Mouse (Mus musculus) embryonic facial prominence, embryonic 11.5 days (tissue): ENCODE data around the gene 1700012B07Rik. TPM values are rescaled to one million over a fixed set of nuclear protein-coding genes. Genes with fewer than 3 reads are reported as not detected.
A peak's percentile ranks its signal among the peaks of the same experiment; 100 is the strongest.

ENCODE experiments used
- ATAC-seq: fragments of 200-750 bp; cut with Nextera tagmentation; replicated peaks from 2 replicates; pipeline ENCODE4 v1.8.0; 2017; ENCODE audit warnings: low read depth; ENCODE audit not compliant: insufficient number of reproducible peaks, low FRiP score, low TSS enrichment
- DNase-seq: peaks from one replicate; pipeline ENCODE4 v3.0.0-alpha.2; 2015; ENCODE audit warnings: low spot score
- H3K27ac ChIP-seq: fragments of 300-500 bp; sonication (generic); replicated peaks from 2 replicates; pipeline ENCODE4 v1.5.1; 2014; ENCODE audit warnings: mild to moderate bottlenecking, low read depth, low read length, control low read depth
- H3K27me3 ChIP-seq: fragments of 300-500 bp; sonication (generic); 2 replicates; pipeline ENCODE4 v1.6.1; 2014; ENCODE audit warnings: mild to moderate bottlenecking, low read length, moderate library complexity, mixed read lengths; ENCODE audit not compliant: control insufficient read depth, insufficient read depth
- H3K36me3 ChIP-seq: fragments of 300-500 bp; sonication (generic); replicated peaks from 2 replicates; pipeline ENCODE4 v1.6.1; 2014; ENCODE audit warnings: low read depth, mild to moderate bottlenecking, low read length, moderate library complexity, mixed read lengths; ENCODE audit not compliant: control insufficient read depth, insufficient read depth
- H3K4me1 ChIP-seq: fragments of 300-500 bp; sonication (generic); 2 replicates; pipeline ENCODE4 v1.6.1; 2014; ENCODE audit warnings: low read length, mixed read lengths; ENCODE audit not compliant: control insufficient read depth, insufficient read depth
- H3K4me2 ChIP-seq: fragments of 300-500 bp; sonication (generic); 2 replicates; pipeline ENCODE4 v1.6.1; 2014; ENCODE audit warnings: low read depth, mild to moderate bottlenecking, control low read depth, low read length, moderate library complexity
- H3K4me3 ChIP-seq: fragments of 300-500 bp; sonication (generic); 2 replicates; pipeline ENCODE4 v1.5.1; 2014; ENCODE audit warnings: low read depth, low read length, control low read depth
- H3K9ac ChIP-seq: fragments of 300-500 bp; sonication (generic); replicated peaks from 2 replicates; pipeline ENCODE4 v1.6.1; 2014; ENCODE audit warnings: mild to moderate bottlenecking, control low read depth, low read length
- H3K9me3 ChIP-seq: fragments of 300-500 bp; sonication (generic); replicated peaks from 2 replicates; pipeline ENCODE4 v1.6.1; 2016; ENCODE audit warnings: mild to moderate bottlenecking, low read length, inconsistent platforms, mixed read lengths; ENCODE audit not compliant: control insufficient read depth
- WGBS: fragments of 180-500 bp; shearing (Covaris S2); extraction: QIAGEN DNeasy Blood & Tissue Kit; methylation state at CpG from one replicate; pipeline ENCODE4 v1.1.7; 2014; 5-methylcytosine and 5-hydroxymethylcytosine counted together
- polyA plus RNA-seq: library from polyadenylated mRNA; unstranded; fragments of >200 nt; fragmentation: Nextera tagmentation; extraction: Ambion mirVana; gene quantifications from 2 replicates; pipeline ENCODE4 v1.2.1, GENCODE M21; 2014

Gene 1700012B07Rik
- not detected in 2 replicates for polyA plus RNA-seq

GRCm38 (mm10) chr11:109827946-109828345 is at the start of gene 1700012B07Rik:
Gene 1700012B07Rik (minus strand): TSS chr11:109828046.
- WGBS, result 80% methylated on average over 4 of the region's 4 CpGs
- no peaks in the 10 kb centered on the region for H3K4me1 ChIP-seq
- H3K9ac ChIP-seq, result no peak within 1 kb of the TSS
- H3K4me3 ChIP-seq, result no peak within 1 kb of the TSS
- no peaks in the 10 kb centered on the region for H3K27me3 ChIP-seq
- H3K4me2 ChIP-seq, result no peak within 1 kb of the TSS
- no peak within 1 kb of the TSS for H3K27ac ChIP-seq
- H3K36me3 ChIP-seq, result no peaks in the 10 kb centered on the region
- DNase-seq (no peak), ATAC-seq (no peak)
- no peaks in the 10 kb centered on the region for H3K9me3 ChIP-seq

- Histone ChIP-seq H3K4me3 (no peak overlapping the region), H3K9me3 (no peaks in the 10 kb centered on the region), H3K36me3 (no peaks in the 10 kb centered on the region), H3K4me1 (no peaks in the 10 kb centered on the region), H3K4me2 (no peak overlapping the region), H3K27me3 (no peaks in the 10 kb centered on the region), H3K9ac (no peak overlapping the region), H3K27ac (no peak overlapping the region)
- no peak for ATAC-seq
- DNase-seq, result no peak
- WGBS, result 86% methylated on average over 9 of the region's 9 CpGs
Measured at GRCm38 (mm10) chr11:109876767-109877166, 48.9 kb upstream of the 1700012B07Rik start.

GRCm38 (mm10) chr11:109875834-109876233 is 48.0 kb upstream of the 1700012B07Rik start:
- H3K4me2 ChIP-seq, result no peak overlapping the region
- H3K9me3 ChIP-seq, result no peaks in the 10 kb centered on the region
- no peak for ATAC-seq
- no peak overlapping the region for H3K27ac ChIP-seq
- H3K27me3 ChIP-seq, result no peaks in the 10 kb centered on the region
- no peaks in the 10 kb centered on the region for H3K4me1 ChIP-seq
- DNase-seq, result no peak
- WGBS, result 91% methylated on average over 3 of the region's 3 CpGs
- H3K36me3 ChIP-seq, result no peaks in the 10 kb centered on the region
- no peak overlapping the region for H3K9ac ChIP-seq
- no peak overlapping the region for H3K4me3 ChIP-seq

GRCm38 (mm10) chr11:109875525-109875802 is 47.6 kb upstream of the 1700012B07Rik start:
- H3K27ac ChIP-seq, result no peak overlapping the region
- H3K4me1 ChIP-seq, result no peaks in the 10 kb centered on the region
- H3K4me3 ChIP-seq, result no peak overlapping the region
- H3K9me3 ChIP-seq, result no peaks in the 10 kb centered on the region
- no peaks in the 10 kb centered on the region for H3K27me3 ChIP-seq
- 96% methylated on average over 1 of the region's 1 CpGs for WGBS
- DNase-seq (no peak), ATAC-seq (no peak)
- no peak overlapping the region for H3K9ac ChIP-seq
- no peak overlapping the region for H3K4me2 ChIP-seq
- no peaks in the 10 kb centered on the region for H3K36me3 ChIP-seq

GRCm38 (mm10) chr11:109874651-109875524 is 47.0 kb upstream of the 1700012B07Rik start:
- no peak overlapping the region for H3K4me3 ChIP-seq
- DNase-seq, result no peak
- H3K27ac ChIP-seq, result no peak overlapping the region
- H3K9ac ChIP-seq, result no peak overlapping the region
- no peak for ATAC-seq
- no peaks in the 10 kb centered on the region for H3K4me1 ChIP-seq
- WGBS, result 89% methylated on average over 11 of the region's 11 CpGs
- H3K36me3 ChIP-seq, result no peaks in the 10 kb centered on the region
- H3K27me3 ChIP-seq, result no peaks in the 10 kb centered on the region
- no peak overlapping the region for H3K4me2 ChIP-seq
- H3K9me3 ChIP-seq, result no peaks in the 10 kb centered on the region

GRCm38 (mm10) chr11:109873852-109874610 is 46.2 kb upstream of the 1700012B07Rik start:
- DNase-seq (no peak), ATAC-seq (no peak)
- no peaks in the 10 kb centered on the region for H3K27me3 ChIP-seq
- no peak overlapping the region for H3K27ac ChIP-seq
- H3K4me1 ChIP-seq, result no peaks in the 10 kb centered on the region
- H3K36me3 ChIP-seq, result no peaks in the 10 kb centered on the region
- H3K4me3 ChIP-seq, result no peak overlapping the region
- WGBS, result 74% methylated on average over 22 of the region's 22 CpGs
- no peaks in the 10 kb centered on the region for H3K9me3 ChIP-seq
- no peak overlapping the region for H3K4me2 ChIP-seq
- H3K9ac ChIP-seq, result no peak overlapping the region

GRCm38 (mm10) chr11:109873161-109873775 is 45.4 kb upstream of the 1700012B07Rik start:
- H3K9me3 ChIP-seq, result no peaks in the 10 kb centered on the region
- H3K27me3 ChIP-seq, result no peaks in the 10 kb centered on the region
- no peak overlapping the region for H3K9ac ChIP-seq
- ATAC-seq (no peak), DNase-seq (peak; percentile 77)
- no peaks in the 10 kb centered on the region for H3K4me1 ChIP-seq
- 48% methylated on average over 9 of the region's 9 CpGs for WGBS
- no peak overlapping the region for H3K4me2 ChIP-seq
- H3K4me3 ChIP-seq, result no peak overlapping the region
- no peaks in the 10 kb centered on the region for H3K36me3 ChIP-seq
- no peak overlapping the region for H3K27ac ChIP-seq

GRCm38 (mm10) chr11:109872674-109873073 is 44.8 kb upstream of the 1700012B07Rik start:
- no peaks in the 10 kb centered on the region for H3K9me3 ChIP-seq
- H3K36me3 ChIP-seq, result no peaks in the 10 kb centered on the region
- H3K4me2 ChIP-seq, result no peak overlapping the region
- no peak overlapping the region for H3K27ac ChIP-seq
- H3K4me3 ChIP-seq, result no peak overlapping the region
- WGBS, result 89% methylated on average over 3 of the region's 3 CpGs
- no peaks in the 10 kb centered on the region for H3K4me1 ChIP-seq
- DNase-seq (no peak), ATAC-seq (no peak)
- H3K27me3 ChIP-seq, result no peaks in the 10 kb centered on the region
- H3K9ac ChIP-seq, result no peak overlapping the region
